13 mouse cellular contexts compared by ENCODE assay signal in genomic region chr7:81725986-81726727, GRCm38 (mm10). TPM values are rescaled to one million over a fixed set of nuclear protein-coding genes. Genes with fewer than 3 reads are reported as not detected.
DNase-seq lines count a peak whose midpoint lies in the region; ATAC-seq and TF ChIP-seq lines count a peak whose summit lies in the region.
"Had no signal": no experiment of that assay in that cellular context is flagged by ENCODE, and none has a peak within 500 bp of the region (broad histone marks: within the 10 kb centered on the region; RNA-seq: fewer than 3 reads in every experiment).

No protein-coding gene starts in this region.

- H3K4me3 ChIP-seq in heart, postnatal 0 days (ENCODE audit: low read depth, low read length) = 0 out of 2 replicates have a peak overlapping the region, but pooled peaks have one; percentile 3
- no peak overlapping the region for H3K4me3 ChIP-seq in liver, embryonic 15.5 days (replicated peaks)
- H3K4me3 ChIP-seq in forebrain, embryonic 13.5 days = no peak overlapping the region
- H3K4me3 ChIP-seq: kidney, embryonic 15.5 days; left cerebral cortex, adult 2 months had no signal

- 0 out of 2 replicates have a peak, but pooled peaks have one; percentile 46 for ATAC-seq in frontal cortex, adult (ENCODE audit: low TSS enrichment)
- ATAC-seq in heart, postnatal 0 days (ENCODE audit: insufficient read depth, low read depth) = peak; percentile 81
- ATAC-seq in liver, embryonic 15.5 days (ENCODE audit: insufficient read depth) = peak; percentile 28
- no peak for ATAC-seq in forebrain, embryonic 13.5 days
- no peak for ATAC-seq in erythroblast, adult 5-6 weeks (replicated peaks; ENCODE audit: low FRiP score, poor library complexity, severe bottlenecking)

- DNase-seq in frontal cortex, postnatal 14 days (ENCODE audit: low spot score in 2 of 2) = no peak
- peak; percentile 32 for DNase-seq in c-Kit-positive CD71-negative TER-119-negative erythroid progenitor cells, embryonic 14.5 days (ENCODE audit: low read depth)
- DNase-seq in heart, postnatal 0 days (ENCODE audit: low spot score) = peak; percentile 61
- DNase-seq in natural killer cell, adult 2 months (ENCODE audit: low spot score in 2 of 2) = no peak
- DNase-seq: adrenal gland, postnatal 36 days; cerebellum, postnatal 14 days; thymus, postnatal 4 days had no signal

- peaks cover 11% of the 10 kb centered on the region; the same call in 1 of the 2 replicates for H3K4me1 ChIP-seq in heart, postnatal 0 days (ENCODE audit: control insufficient read depth, insufficient read depth)
- peaks cover 21% of the 10 kb centered on the region for H3K4me1 ChIP-seq in liver, embryonic 15.5 days (replicated peaks)
- no peaks in the 10 kb centered on the region for H3K4me1 ChIP-seq in forebrain, embryonic 13.5 days

- H3K9me3 ChIP-seq in heart, postnatal 0 days (replicated peaks; ENCODE audit: control insufficient read depth, low read length) = no peaks in the 10 kb centered on the region
- H3K9me3 ChIP-seq in liver, embryonic 15.5 days (replicated peaks) = no peaks in the 10 kb centered on the region
- no peaks in the 10 kb centered on the region for H3K9me3 ChIP-seq in forebrain, embryonic 13.5 days (replicated peaks)
- H3K9me3 ChIP-seq: kidney, embryonic 15.5 days had no signal

- no peak for TF ChIP-seq CTCF in heart, postnatal 0 days (IDR thresholded peaks at IDR 0.05; ENCODE audit: low read depth)

- H3K4me2 ChIP-seq in heart, postnatal 0 days (ENCODE audit: low read depth, low read length) = peak overlapping the region; percentile 40
- peak overlapping the region; percentile 47 for H3K4me2 ChIP-seq in liver, embryonic 15.5 days
- no peak overlapping the region for H3K4me2 ChIP-seq in forebrain, embryonic 13.5 days
- H3K4me2 ChIP-seq: kidney, embryonic 15.5 days had no signal

- no peaks in the 10 kb centered on the region for H3K27me3 ChIP-seq in heart, postnatal 0 days (ENCODE audit: control insufficient read depth, insufficient read depth, low read length)
- no peaks in the 10 kb centered on the region for H3K27me3 ChIP-seq in liver, embryonic 15.5 days
- H3K27me3 ChIP-seq in forebrain, embryonic 13.5 days = no peaks in the 10 kb centered on the region
- H3K27me3 ChIP-seq: kidney, embryonic 15.5 days had no signal

- no peak for TF ChIP-seq EP300 in heart, postnatal 0 days (IDR thresholded peaks at IDR 0.05; ENCODE audit: low read depth)

- H3K36me3 ChIP-seq in heart, postnatal 0 days (replicated peaks; ENCODE audit: control insufficient read depth, insufficient read depth, low read length) = no peaks in the 10 kb centered on the region
- H3K36me3 ChIP-seq in liver, embryonic 15.5 days (replicated peaks) = no peaks in the 10 kb centered on the region
- no peaks in the 10 kb centered on the region for H3K36me3 ChIP-seq in forebrain, embryonic 13.5 days (ENCODE audit: poor library complexity, severe bottlenecking)
- H3K36me3 ChIP-seq: kidney, embryonic 15.5 days had no signal

- 12% methylated on average over 18 of the region's 18 CpGs for whole genome bisulfite sequencing in heart, postnatal 0 days
- 18% methylated on average over 18 of the region's 18 CpGs for WGBS in liver, embryonic 15.5 days (ENCODE audit: insufficient replicate concordance)
- WGBS in forebrain, embryonic 13.5 days = 77% methylated on average over 18 of the region's 18 CpGs

- peak overlapping the region; percentile 16; the same call in 1 of the 2 replicates for H3K9ac ChIP-seq in heart, postnatal 0 days (replicated peaks; ENCODE audit: low read depth, low read length)
- H3K9ac ChIP-seq in liver, embryonic 15.5 days = no peak overlapping the region
- no peak overlapping the region for H3K9ac ChIP-seq in forebrain, embryonic 13.5 days
- H3K9ac ChIP-seq: kidney, embryonic 15.5 days had no signal

- H3K27ac ChIP-seq in heart, postnatal 0 days (ENCODE audit: low read depth) = peak overlapping the region; percentile 85
- H3K27ac ChIP-seq in liver, embryonic 15.5 days (replicated peaks) = no peak overlapping the region
- no peak overlapping the region for H3K27ac ChIP-seq in forebrain, embryonic 13.5 days
- H3K27ac ChIP-seq: kidney, embryonic 15.5 days; left cerebral cortex, adult 2 months had no signal

RNA-seq across cellular contexts. Expression of gene Homer2, which starts 18.8 kb away (rescaled TPM):
- 19.5 and 31.8 TPM in 2 replicates for total RNA-seq in heart, postnatal 0 days (2014; rRNA removed; ENCODE audit: low replicate concordance)
- 51.3 and 52.5 TPM in 2 replicates for polyA plus RNA-seq in heart, postnatal 0 days (2015; fragmentation: Nextera tagmentation; extraction: Ambion mirVana)
- 3.9 and 4.8 TPM in 2 replicates for polyA plus RNA-seq in liver, embryonic 15.5 days (2015; fragmentation: Nextera tagmentation; extraction: Ambion mirVana)
- 25.7 and 27.8 TPM in 2 replicates for polyA plus RNA-seq in forebrain, embryonic 13.5 days (2015; fragmentation: Nextera tagmentation; extraction: Ambion mirVana)
- not detected in 2 replicates for total RNA-seq in erythroblast, adult 5-6 weeks (2015; ENCODE audit: low replicate concordance)
- 0.56 TPM in 1 of 2 replicates, not detected in the other for total RNA-seq in erythroblast, adult 5-6 weeks (2017; ENCODE audit: low replicate concordance)

RNA-seq across cellular contexts. Expression of gene Ramac, which starts 36.6 kb away (rescaled TPM):
- 30.6 and 58.0 TPM in 2 replicates for total RNA-seq in heart, postnatal 0 days (2014; rRNA removed; ENCODE audit: low replicate concordance)
- polyA plus RNA-seq in heart, postnatal 0 days (2015; fragmentation: Nextera tagmentation; extraction: Ambion mirVana) = 88.2 and 98.1 TPM in 2 replicates
- polyA plus RNA-seq in liver, embryonic 15.5 days (2015; fragmentation: Nextera tagmentation; extraction: Ambion mirVana) = 57.5 and 58.7 TPM in 2 replicates
- polyA plus RNA-seq in forebrain, embryonic 13.5 days (2015; fragmentation: Nextera tagmentation; extraction: Ambion mirVana) = 154 and 158 TPM in 2 replicates
- total RNA-seq in erythroblast, adult 5-6 weeks (2015; ENCODE audit: low replicate concordance) = 66.9 and 73.1 TPM in 2 replicates
- 76.3 and 79.9 TPM in 2 replicates for total RNA-seq in erythroblast, adult 5-6 weeks (2017; ENCODE audit: low replicate concordance)

Comparison
In these comparisons a context has a peak if more than half of its experiments do, and no peak if none do; other contexts are left out.
1. ATAC-seq: peak in frontal cortex, adult (single experiment), heart, postnatal 0 days (single experiment) and liver, embryonic 15.5 days (single experiment); none in forebrain, embryonic 13.5 days (single experiment) and erythroblast, adult 5-6 weeks (single experiment).
2. DNase-seq: peak in c-Kit-positive CD71-negative TER-119-negative erythroid progenitor cells, embryonic 14.5 days (single experiment) and heart, postnatal 0 days (single experiment); none in frontal cortex, postnatal 14 days (0 of 2) and natural killer cell, adult 2 months (0 of 2).